Mouse (Mus musculus) kidney, embryonic 14.5 days (tissue): ENCODE data around the gene Rab28. TPM values are rescaled to one million over a fixed set of nuclear protein-coding genes. Genes with fewer than 3 reads are reported as not detected.

ENCODE experiments used
- ATAC-seq: fragments of 200-750 bp; cut with Nextera tagmentation; 2 replicates; pipeline ENCODE4 v1.8.0; 2017; ENCODE audit warnings: moderate number of reproducible peaks, mild to moderate bottlenecking, moderate TSS enrichment, moderate library complexity; ENCODE audit not compliant: low FRiP score, low TSS enrichment
- H3K27ac ChIP-seq: fragments of 300-500 bp; sonication (generic); 2 replicates; pipeline ENCODE4 v1.5.1; 2014; ENCODE audit warnings: low read depth, mild to moderate bottlenecking, low read length, moderate library complexity, mixed read lengths
- H3K27me3 ChIP-seq: fragments of 300-500 bp; sonication (generic); 2 replicates; pipeline ENCODE4 v1.6.1; 2014; ENCODE audit warnings: mild to moderate bottlenecking, low read length; ENCODE audit not compliant: control insufficient read depth, insufficient read depth
- H3K36me3 ChIP-seq: fragments of 300-500 bp; sonication (generic); 2 replicates; pipeline ENCODE4 v1.6.1; 2014; ENCODE audit warnings: low read length, mixed read lengths; ENCODE audit not compliant: control insufficient read depth, insufficient read depth
- H3K4me1 ChIP-seq: fragments of 300-500 bp; sonication (generic); 2 replicates; pipeline ENCODE4 v1.6.1; 2014; ENCODE audit warnings: low read length, mixed read lengths; ENCODE audit not compliant: control insufficient read depth, insufficient read depth
- H3K4me2 ChIP-seq: fragments of 300-500 bp; sonication (generic); replicated peaks from 2 replicates; pipeline ENCODE4 v1.6.1; 2014; ENCODE audit warnings: low read depth, mild to moderate bottlenecking, low read length
- H3K4me3 ChIP-seq: fragments of 300-500 bp; sonication (generic); 2 replicates; pipeline ENCODE4 v1.5.1; 2014; ENCODE audit warnings: mild to moderate bottlenecking, low read length
- H3K9ac ChIP-seq: fragments of 300-500 bp; sonication (generic); 2 replicates; pipeline ENCODE4 v1.6.1; 2014; ENCODE audit warnings: low read depth, mild to moderate bottlenecking, low read length, moderate library complexity
- H3K9me3 ChIP-seq: fragments of 300-500 bp; sonication (generic); 2 replicates; pipeline ENCODE4 v1.6.1; 2016; ENCODE audit warnings: low read length; ENCODE audit not compliant: control insufficient read depth
- WGBS: fragments of 180-500 bp; shearing (Covaris S2); extraction: QIAGEN DNeasy Blood & Tissue Kit; methylation state at CpG from one replicate; pipeline ENCODE4 v1.1.7; 2014; 5-methylcytosine and 5-hydroxymethylcytosine counted together
- polyA plus RNA-seq: library from polyadenylated mRNA; unstranded; fragments of >200 nt; fragmentation: Nextera tagmentation; extraction: Ambion mirVana; gene quantifications from 2 replicates; pipeline ENCODE4 v1.2.1, GENCODE M21; 2014

Gene Rab28
- polyA plus RNA-seq, 1 experiment from 2014 or later: 59.7 TPM

DNA sequence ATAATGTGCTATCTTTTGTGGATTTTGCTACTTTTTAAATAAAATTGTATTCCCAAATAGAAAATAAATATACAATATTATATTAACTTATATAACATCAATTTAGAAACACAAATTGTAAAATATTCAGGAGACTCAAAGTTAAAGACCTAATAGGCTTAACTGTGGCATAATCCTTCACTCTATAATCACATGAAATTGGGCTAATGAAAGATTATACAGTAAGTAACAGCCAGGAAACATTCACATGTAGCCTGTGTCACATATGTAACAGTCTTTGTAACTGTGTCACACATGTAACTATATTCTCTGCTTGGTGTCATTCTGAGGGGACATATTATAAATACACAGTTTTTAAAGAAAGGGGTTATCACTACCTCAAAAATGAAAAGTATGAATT, 22.9 kb downstream of the Rab28 start:
- ATAC-seq: no peak
- Histone ChIP-seq H3K27ac (no peak overlapping the region), H3K9me3 (no peaks in the 10 kb centered on the region), H3K4me2 (no peak overlapping the region), H3K36me3 (no peaks in the 10 kb centered on the region), H3K27me3 (no peaks in the 10 kb centered on the region), H3K9ac (no peak overlapping the region), H3K4me1 (no peaks in the 10 kb centered on the region), H3K4me3 (no peak overlapping the region)

DNA sequence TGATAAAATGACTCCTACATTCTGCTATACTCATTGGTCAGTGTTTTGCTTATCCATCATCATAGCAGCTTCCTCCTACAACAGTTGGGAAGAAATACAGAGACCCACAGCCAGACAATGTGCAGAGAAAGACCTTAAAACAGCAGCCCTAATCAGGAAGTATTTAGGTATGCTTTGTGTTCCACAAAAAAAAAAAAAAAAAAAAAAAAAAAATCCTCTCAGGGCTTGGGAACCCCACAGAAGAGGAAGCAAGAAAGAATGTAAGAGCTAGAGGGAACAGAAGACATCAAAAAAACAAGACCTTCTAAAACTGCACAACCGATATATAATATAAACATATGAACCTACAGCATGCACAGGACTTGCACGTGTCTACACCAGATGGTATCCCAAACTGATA, 24.0 kb downstream of the Rab28 start:
- 96% methylated on average over 2 of the region's 2 CpGs for WGBS

DNA sequence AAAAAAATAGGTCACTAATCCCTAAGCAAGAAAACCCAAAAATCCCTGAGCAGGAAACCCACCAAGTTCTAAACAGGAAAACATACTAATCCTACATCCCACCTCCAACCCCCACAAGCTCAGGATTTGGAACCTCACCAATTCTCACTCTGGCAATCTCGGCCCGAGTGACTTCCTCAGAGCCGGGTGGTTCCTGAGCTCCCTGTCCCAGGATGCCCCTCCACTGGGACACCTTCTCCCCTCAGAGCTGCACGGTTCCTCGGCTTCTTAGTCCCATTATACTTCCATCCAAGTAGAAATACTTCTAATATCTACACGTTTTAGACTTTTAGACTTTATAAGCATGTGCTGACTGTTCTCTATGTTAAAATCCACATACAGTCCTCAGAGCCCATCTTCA, 41.9 kb downstream of the Rab28 start:
- Histone ChIP-seq H3K4me1 (no peaks in the 10 kb centered on the region), H3K4me2 (no peak overlapping the region), H3K9me3 (no peaks in the 10 kb centered on the region), H3K36me3 (no peaks in the 10 kb centered on the region), H3K27ac (no peak overlapping the region), H3K27me3 (no peaks in the 10 kb centered on the region), H3K9ac (no peak overlapping the region), H3K4me3 (no peak overlapping the region)
- 85% methylated on average over 6 of the region's 6 CpGs for WGBS
- no peak for ATAC-seq

More for the DNA sequence above, 24.0 kb downstream of the Rab28 start:
- no peak for ATAC-seq
- Histone ChIP-seq H3K4me1 (no peaks in the 10 kb centered on the region), H3K9me3 (no peaks in the 10 kb centered on the region), H3K27me3 (no peaks in the 10 kb centered on the region), H3K4me2 (no peak overlapping the region), H3K36me3 (no peaks in the 10 kb centered on the region), H3K4me3 (no peak overlapping the region), H3K9ac (no peak overlapping the region), H3K27ac (no peak overlapping the region)

DNA sequence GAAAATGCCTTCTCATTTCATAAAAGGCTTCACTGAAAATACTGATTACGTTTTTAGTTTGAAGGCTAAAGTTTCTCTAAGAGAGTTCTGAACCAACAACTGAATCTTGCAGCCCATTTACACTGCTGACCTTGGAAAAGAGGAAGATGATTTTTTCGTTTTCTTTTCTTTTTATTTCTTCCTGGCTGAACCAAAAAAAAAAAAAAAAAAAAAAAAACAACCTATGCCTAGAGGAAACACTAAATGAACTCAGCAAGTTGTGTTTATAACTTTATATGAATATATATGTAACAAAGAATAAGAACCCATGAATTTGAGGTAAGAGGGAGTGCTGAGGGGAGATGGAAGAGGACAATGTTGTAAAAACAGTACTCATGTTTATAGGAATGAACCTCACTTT, 71.2 kb downstream of the Rab28 start:
- H3K4me2 ChIP-seq: no peak overlapping the region
- ATAC-seq: no peak
- H3K9me3 ChIP-seq: no peaks in the 10 kb centered on the region
- H3K9ac ChIP-seq: no peak overlapping the region
- H3K27me3 ChIP-seq: no peaks in the 10 kb centered on the region
- no peaks in the 10 kb centered on the region for H3K36me3 ChIP-seq
- no peaks in the 10 kb centered on the region for H3K4me1 ChIP-seq
- H3K27ac ChIP-seq: no peak overlapping the region
- WGBS: 59% methylated on average over 2 of the region's 2 CpGs
- no peak overlapping the region for H3K4me3 ChIP-seq

DNA sequence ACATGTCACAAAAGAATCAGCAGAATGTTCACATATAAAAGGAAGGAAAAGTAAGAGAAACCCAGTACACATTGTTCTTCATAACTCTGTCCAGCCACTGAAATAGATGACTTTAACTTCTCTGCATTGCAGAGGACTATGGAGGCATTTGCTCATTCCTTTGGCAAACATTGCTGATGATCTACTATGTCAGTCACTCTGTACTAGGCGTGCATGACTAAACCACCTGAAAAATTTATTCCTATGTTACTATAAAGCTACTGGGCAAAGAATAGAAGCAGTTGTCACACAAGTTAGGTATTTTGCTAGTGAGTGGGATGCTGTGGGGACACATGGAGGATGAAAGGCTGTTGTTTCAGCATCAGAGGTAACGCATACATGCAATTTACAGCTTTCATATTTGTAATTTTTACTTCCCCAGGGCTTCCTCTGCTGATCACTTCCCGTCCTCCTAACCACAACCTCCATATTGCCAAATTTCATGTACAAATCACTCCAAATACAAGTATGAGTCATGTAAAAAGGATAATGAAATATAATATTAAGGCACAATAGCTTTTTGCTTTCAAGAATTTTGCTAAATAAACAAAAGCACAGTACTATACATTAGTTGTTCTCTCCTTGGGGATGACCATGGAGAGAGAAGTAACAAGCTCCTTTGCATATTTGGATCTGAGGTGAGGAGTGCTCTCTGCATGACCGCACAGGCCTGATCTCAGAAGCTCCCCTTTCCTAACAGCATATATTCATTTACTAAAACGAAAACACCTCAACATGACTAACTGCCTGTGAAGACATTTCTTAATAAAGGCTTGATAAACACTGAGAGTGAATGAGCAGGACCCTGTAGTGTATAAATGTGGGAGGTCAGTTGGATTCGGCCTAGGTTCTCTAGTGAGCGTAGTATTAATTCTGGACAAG, 80.5 kb downstream of the Rab28 start:
- ATAC-seq: no peak; the same call in 1 of the 2 replicates
- Histone ChIP-seq H3K4me1 (no peaks in the 10 kb centered on the region), H3K36me3 (no peaks in the 10 kb centered on the region), H3K4me2 (no peak overlapping the region), H3K27me3 (no peaks in the 10 kb centered on the region), H3K9ac (no peak overlapping the region), H3K4me3 (no peak overlapping the region), H3K27ac (no peak overlapping the region), H3K9me3 (no peaks in the 10 kb centered on the region)
- WGBS: 79% methylated on average over 7 of the region's 7 CpGs

DNA sequence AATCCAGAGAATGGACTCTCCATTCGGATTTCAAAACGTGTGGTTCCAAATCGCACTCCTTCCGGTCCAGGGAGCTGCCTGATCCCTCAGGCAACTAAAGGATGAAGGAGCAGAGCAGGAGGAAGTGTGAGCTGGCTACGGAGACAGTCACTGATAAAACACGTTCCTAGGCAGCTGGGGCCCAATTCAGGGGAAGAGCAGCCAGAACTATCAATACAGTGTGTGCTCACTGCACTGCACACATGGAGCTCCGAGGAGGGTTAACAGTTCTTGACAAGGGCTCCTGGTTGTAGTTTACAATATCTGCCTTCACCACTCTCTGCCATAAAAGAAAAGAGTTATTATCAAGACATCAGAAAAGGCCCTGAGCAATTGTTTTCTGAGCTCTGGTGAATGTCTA, 82.4 kb downstream of the Rab28 start:
- Histone ChIP-seq H3K4me2 (no peak overlapping the region), H3K9ac (no peak overlapping the region), H3K4me1 (no peaks in the 10 kb centered on the region), H3K4me3 (no peak overlapping the region), H3K27ac (no peak overlapping the region), H3K9me3 (no peaks in the 10 kb centered on the region), H3K36me3 (no peaks in the 10 kb centered on the region), H3K27me3 (no peaks in the 10 kb centered on the region)
- ATAC-seq: no peak
- WGBS: 48% methylated on average over 7 of the region's 7 CpGs

DNA sequence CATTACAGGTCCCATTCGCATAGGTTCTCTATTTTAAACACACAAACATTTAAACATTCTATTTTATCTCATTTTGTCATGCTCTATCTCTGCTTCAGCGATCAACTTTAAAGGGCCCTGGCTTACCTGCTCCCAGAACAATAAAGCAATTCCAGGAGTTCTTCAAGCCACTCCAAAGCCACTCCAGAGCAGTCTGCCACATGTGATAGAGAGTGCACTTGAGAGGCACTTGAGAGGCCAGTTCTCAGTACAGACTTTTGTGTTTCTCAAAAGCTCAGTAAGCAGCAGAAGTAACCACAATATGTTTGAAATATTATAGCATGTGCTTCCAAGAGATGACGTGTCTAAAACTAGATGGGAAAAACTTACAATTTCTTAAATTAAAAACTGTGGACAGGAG, 86.2 kb downstream of the Rab28 start:
- Histone ChIP-seq H3K4me1 (no peaks in the 10 kb centered on the region), H3K27ac (no peak overlapping the region), H3K4me3 (no peak overlapping the region), H3K9ac (no peak overlapping the region), H3K36me3 (no peaks in the 10 kb centered on the region), H3K9me3 (no peaks in the 10 kb centered on the region), H3K27me3 (no peaks in the 10 kb centered on the region), H3K4me2 (no peak overlapping the region)
- no peak for ATAC-seq
- 92% methylated on average over 3 of the region's 3 CpGs for WGBS

DNA sequence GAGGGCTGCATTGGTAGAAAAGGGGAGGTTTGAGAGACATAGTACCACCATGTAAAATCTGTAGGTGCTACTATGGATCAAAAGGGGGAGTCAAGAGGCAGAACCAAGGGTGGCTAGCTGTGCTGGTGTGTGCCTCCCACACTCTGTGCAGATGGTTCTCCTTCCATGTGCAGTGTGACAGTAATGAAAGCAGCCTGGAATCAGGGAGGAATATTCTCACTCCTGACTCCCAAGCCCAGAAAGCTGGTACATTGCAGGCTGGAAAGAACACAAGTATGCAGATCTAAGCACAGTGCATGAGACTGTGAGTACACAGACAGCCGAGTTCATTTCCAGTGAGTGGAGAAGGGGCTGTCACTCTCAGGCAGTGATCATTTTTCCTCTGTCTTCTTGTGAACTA, 89.0 kb downstream of the Rab28 start:
- H3K4me3 ChIP-seq: no peak overlapping the region
- H3K27me3 ChIP-seq: no peaks in the 10 kb centered on the region
- WGBS: 75% methylated on average over 1 of the region's 1 CpGs
- no peak overlapping the region for H3K9ac ChIP-seq
- no peaks in the 10 kb centered on the region for H3K4me1 ChIP-seq
- no peaks in the 10 kb centered on the region for H3K9me3 ChIP-seq
- H3K4me2 ChIP-seq: no peak overlapping the region
- no peak overlapping the region for H3K27ac ChIP-seq
- no peak for ATAC-seq
- H3K36me3 ChIP-seq: no peaks in the 10 kb centered on the region

DNA sequence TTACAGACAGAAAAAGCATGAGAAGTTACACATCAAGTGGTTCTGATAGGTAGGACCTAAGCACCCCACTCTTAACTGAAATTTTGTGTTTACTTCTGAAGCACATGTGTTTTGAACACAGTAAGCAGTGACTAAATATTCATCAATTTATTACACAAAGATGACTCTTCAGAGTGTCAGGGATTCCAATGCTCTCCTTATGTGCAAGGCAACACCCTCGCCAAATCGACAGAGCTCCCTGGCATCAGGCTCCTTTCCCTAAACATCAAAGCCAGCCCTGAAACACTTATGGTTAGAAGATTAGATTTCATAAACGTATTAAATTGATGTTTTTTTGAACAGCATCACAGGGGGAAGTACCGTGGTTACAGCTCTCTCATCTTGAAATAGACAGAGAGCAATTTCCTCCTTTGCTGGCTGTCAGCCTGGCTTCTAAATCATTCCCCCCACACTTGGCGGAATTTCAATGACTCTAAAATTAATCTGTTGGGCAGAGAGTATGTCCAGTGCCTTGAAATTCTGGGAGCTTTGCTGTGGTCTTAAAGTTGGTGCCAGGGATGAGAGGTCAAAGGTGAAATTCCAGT, 97.4 kb downstream of the Rab28 start:
- WGBS: 56% methylated on average over 5 of the region's 5 CpGs
- Histone ChIP-seq H3K9ac (no peak overlapping the region), H3K27ac (no peak overlapping the region), H3K36me3 (no peaks in the 10 kb centered on the region), H3K4me1 (no peaks in the 10 kb centered on the region), H3K4me3 (no peak overlapping the region), H3K4me2 (no peak overlapping the region), H3K9me3 (no peaks in the 10 kb centered on the region), H3K27me3 (no peaks in the 10 kb centered on the region)
- no peak for ATAC-seq
